In genomic region chr8:89514270-89514669, GRCm38 (mm10) we compare ENCODE assay signal across 11 mouse cellular contexts.
DNase-seq lines count a peak whose midpoint lies in the region; ATAC-seq lines count a peak whose summit lies in the region.
"Had no signal": no experiment of that assay in that cellular context is flagged by ENCODE, and none has a peak within 500 bp of the region (broad histone marks: within the 10 kb centered on the region; RNA-seq: fewer than 3 reads in every experiment).

No protein-coding gene starts in this region.

- peak; percentile 27; the same call in 1 of the 2 replicates for ATAC-seq in frontal cortex, adult (ENCODE audit: low TSS enrichment)

- DNase-seq in frontal cortex, postnatal 25 days (ENCODE audit: low spot score in 2 of 2) = no peak
- DNase-seq in frontal cortex, postnatal 14 days (ENCODE audit: low spot score in 2 of 2) = peak; percentile 6 to 10
- peak; percentile 29 to 73 for DNase-seq in layer of hippocampus, postnatal 14 days (ENCODE audit: low spot score in 2 of 2)
- peak; percentile 16 for DNase-seq in right cerebral cortex, postnatal 4 days
- no peak for DNase-seq in kidney, adult 9 months
- DNase-seq in urinary bladder, postnatal 14 days (ENCODE audit: low spot score) = no peak
- DNase-seq in yolk sac, embryonic 10.5 days (ENCODE audit: low spot score) = no peak
- DNase-seq: cerebellum, adult 18-20 months; lung, adult 18-20 months; lung, postnatal 4 days had no signal

Comparison
In these comparisons a context has a peak if more than half of its experiments do, and no peak if none do; other contexts are left out.
1. DNase-seq: peak in frontal cortex, postnatal 14 days (2 of 2), layer of hippocampus, postnatal 14 days (2 of 2) and right cerebral cortex, postnatal 4 days (single experiment); none in frontal cortex, postnatal 25 days (0 of 2), kidney, adult 9 months (single experiment), urinary bladder, postnatal 14 days (single experiment) and yolk sac, embryonic 10.5 days (single experiment).